Mouse (Mus musculus) midbrain, embryonic 11.5 days (tissue): ENCODE data around the gene Prx. TPM values are rescaled to one million over a fixed set of nuclear protein-coding genes. Genes with fewer than 3 reads are reported as not detected.

ENCODE experiments used
- ATAC-seq: fragments of 200-750 bp; cut with Nextera tagmentation; 2 replicates; pipeline ENCODE4 v1.8.0; 2017; ENCODE audit warnings: moderate TSS enrichment, moderate library complexity; ENCODE audit not compliant: low FRiP score
- DNase-seq: peaks from one replicate; pipeline ENCODE4 v3.0.0; 2015; ENCODE audit warnings: low spot score; ENCODE audit errors: missing footprints
- H3K27ac ChIP-seq: fragments of 300-500 bp; sonication (generic); 2 replicates; pipeline ENCODE4 v1.5.1; 2014; ENCODE audit warnings: low read depth, low read length
- H3K27me3 ChIP-seq: fragments of 300-500 bp; sonication (generic); 2 replicates; pipeline ENCODE4 v1.6.1; 2014; ENCODE audit warnings: mild to moderate bottlenecking, low read length, moderate library complexity, mixed read lengths; ENCODE audit not compliant: control insufficient read depth, insufficient read depth
- H3K36me3 ChIP-seq: fragments of 300-500 bp; sonication (generic); 2 replicates; pipeline ENCODE4 v1.6.1; 2014; ENCODE audit warnings: mild to moderate bottlenecking, low read length, moderate library complexity, mixed read lengths; ENCODE audit not compliant: control insufficient read depth, insufficient read depth
- H3K4me1 ChIP-seq: fragments of 300-500 bp; sonication (generic); 2 replicates; pipeline ENCODE4 v1.6.1; 2014; ENCODE audit warnings: low read length; ENCODE audit not compliant: control insufficient read depth, insufficient read depth
- H3K4me2 ChIP-seq: fragments of 300-500 bp; sonication (generic); 2 replicates; pipeline ENCODE4 v1.6.1; 2014; ENCODE audit warnings: mild to moderate bottlenecking, moderate library complexity
- H3K4me3 ChIP-seq: fragments of 300-500 bp; sonication (generic); 2 replicates; pipeline ENCODE4 v1.5.1; 2014; ENCODE audit warnings: low read depth, low read length
- H3K9ac ChIP-seq: fragments of 300-500 bp; sonication (generic); 2 replicates; pipeline ENCODE4 v1.6.1; 2014; ENCODE audit warnings: low read length
- H3K9me3 ChIP-seq: fragments of 300-500 bp; sonication (generic); 2 replicates; pipeline ENCODE4 v1.6.1; 2016; ENCODE audit warnings: low read length; ENCODE audit not compliant: control insufficient read depth
- WGBS: fragments of 180-500 bp; shearing (Covaris S2); extraction: QIAGEN DNeasy Blood & Tissue Kit; methylation state at CpG from one replicate; pipeline ENCODE4 v1.1.7; 2014; 5-methylcytosine and 5-hydroxymethylcytosine counted together
- polyA plus RNA-seq: library from polyadenylated mRNA; unstranded; fragments of >200 nt; fragmentation: Nextera tagmentation; extraction: Ambion mirVana; gene quantifications from 2 replicates; pipeline ENCODE4 v1.2.1, GENCODE M21; 2014

Prx gene
- polyA plus RNA-seq, 1 experiment from 2014 or later, result 0.85 TPM

- no peak overlapping the region for H3K4me2 ChIP-seq
- no peaks in the 10 kb centered on the region for H3K27me3 ChIP-seq
- no peak overlapping the region for H3K27ac ChIP-seq
- 80% methylated on average over 1 of the region's 1 CpGs for WGBS
- no peak overlapping the region for H3K4me3 ChIP-seq
- H3K36me3 ChIP-seq, result peaks cover 5% of the 10 kb centered on the region; the same call in 1 of the 2 replicates
- H3K9ac ChIP-seq, result no peak overlapping the region
- no peak for ATAC-seq
- peak; percentile 56 for DNase-seq
- H3K9me3 ChIP-seq, result no peaks in the 10 kb centered on the region
- H3K4me1 ChIP-seq, result peaks cover 6% of the 10 kb centered on the region; the same call in 1 of the 2 replicates
Measured at GRCm38 (mm10) chr7:27479750-27480149, 19.4 kb upstream of the Prx start.

GRCm38 (mm10) chr7:27480506-27480905 is 18.6 kb upstream of the Prx start:
- Histone ChIP-seq H3K4me3 (no peak overlapping the region), H3K9ac (no peak overlapping the region), H3K4me1 (0 out of 2 replicates have a peak, but pooled peaks cover 2% of the 10 kb centered on the region), H3K9me3 (no peaks in the 10 kb centered on the region), H3K27me3 (no peaks in the 10 kb centered on the region; the same call in 1 of the 2 replicates), H3K27ac (no peak overlapping the region), H3K36me3 (peaks cover 5% of the 10 kb centered on the region; the same call in 1 of the 2 replicates), H3K4me2 (no peak overlapping the region)
- DNase-seq, result no peak
- ATAC-seq, result no peak
- 64% methylated on average over 3 of the region's 3 CpGs for WGBS

- no peaks in the 10 kb centered on the region for H3K9me3 ChIP-seq
- peaks cover 5% of the 10 kb centered on the region; the same call in 1 of the 2 replicates for H3K36me3 ChIP-seq
- H3K27ac ChIP-seq, result no peak overlapping the region
- DNase-seq, result no peak
- no peaks in the 10 kb centered on the region; the same call in 1 of the 2 replicates for H3K27me3 ChIP-seq
- ATAC-seq, result no peak; the same call in 1 of the 2 replicates
- 14% methylated on average over 11 of the region's 11 CpGs for WGBS
- H3K4me2 ChIP-seq, result peak overlapping the region; percentile 46
- peak overlapping the region; percentile 51; the same call in 1 of the 2 replicates for H3K9ac ChIP-seq
- 0 out of 2 replicates have a peak overlapping the region, but pooled peaks have one; percentile 5 for H3K4me3 ChIP-seq
- H3K4me1 ChIP-seq, result 0 out of 2 replicates have a peak, but pooled peaks cover 2% of the 10 kb centered on the region
Measured at GRCm38 (mm10) chr7:27480927-27481626, 18.0 kb upstream of the Prx start.

- DNase-seq, result peak; percentile 89
- Histone ChIP-seq H3K36me3 (peaks cover under 1% of the 10 kb centered on the region; the same call in 1 of the 2 replicates), H3K4me2 (peak overlapping the region; percentile 46), H3K4me3 (peak overlapping the region; percentile 5; the same call in 1 of the 2 replicates), H3K27me3 (no peaks in the 10 kb centered on the region; the same call in 1 of the 2 replicates), H3K9ac (peak overlapping the region; percentile 51), H3K27ac (no peak overlapping the region), H3K9me3 (no peaks in the 10 kb centered on the region), H3K4me1 (0 out of 2 replicates have a peak, but pooled peaks cover 2% of the 10 kb centered on the region)
- peak; percentile 84 for ATAC-seq
- WGBS, result 2% methylated on average over 8 of the region's 12 CpGs
Measured at GRCm38 (mm10) chr7:27481627-27481969, 17.5 kb upstream of the Prx start.

- no peaks in the 10 kb centered on the region for H3K36me3 ChIP-seq
- no peak overlapping the region for H3K9ac ChIP-seq
- 92% methylated on average over 4 of the region's 4 CpGs for WGBS
- no peaks in the 10 kb centered on the region; the same call in 1 of the 2 replicates for H3K27me3 ChIP-seq
- ATAC-seq, result no peak
- no peak for DNase-seq
- H3K4me3 ChIP-seq, result no peak overlapping the region
- H3K9me3 ChIP-seq, result no peaks in the 10 kb centered on the region
- no peak overlapping the region for H3K4me2 ChIP-seq
- H3K4me1 ChIP-seq, result peaks cover 7% of the 10 kb centered on the region
- no peak overlapping the region for H3K27ac ChIP-seq
Measured at GRCm38 (mm10) chr7:27483860-27484259, 15.3 kb upstream of the Prx start.

- Histone ChIP-seq H3K27me3 (no peaks in the 10 kb centered on the region; the same call in 1 of the 2 replicates), H3K9me3 (no peaks in the 10 kb centered on the region), H3K4me3 (peak overlapping the region; percentile 75), H3K27ac (no peak overlapping the region; the same call in 1 of the 2 replicates), H3K36me3 (no peaks in the 10 kb centered on the region), H3K4me1 (peaks cover 12% of the 10 kb centered on the region), H3K4me2 (peak overlapping the region; percentile 68), H3K9ac (peak overlapping the region; percentile 44)
- peak; percentile 16; the same call in 1 of the 2 replicates for ATAC-seq
- DNase-seq, result no peak
- 5% methylated on average over 13 of the region's 13 CpGs for WGBS
Measured at GRCm38 (mm10) chr7:27486102-27486769, 12.9 kb upstream of the Prx start.

- peak; percentile 96 for ATAC-seq
- Histone ChIP-seq H3K9ac (peak within 1 kb of the TSS; percentile 79), H3K27me3 (no peaks in the 10 kb centered on the region; the same call in 1 of the 2 replicates), H3K4me2 (peak within 1 kb of the TSS; percentile 68), H3K4me1 (peaks cover 10% of the 10 kb centered on the region), H3K9me3 (no peaks in the 10 kb centered on the region), H3K4me3 (peak within 1 kb of the TSS; percentile 75), H3K27ac (peak within 1 kb of the TSS; percentile 84), H3K36me3 (no peaks in the 10 kb centered on the region)
- under 1% methylated on average over 76 of the region's 80 CpGs for WGBS
- peak; percentile 100 for DNase-seq
Measured at GRCm38 (mm10) chr7:27486770-27487697, 12.1 kb upstream of the Prx start, which contains the start of gene Sertad1. Gene Sertad1 (plus strand): TSS chr7:27486910.

GRCm38 (mm10) chr7:27487740-27488268 is 11.3 kb upstream of the Prx start:
- Histone ChIP-seq H3K27ac (no peak overlapping the region), H3K36me3 (no peaks in the 10 kb centered on the region), H3K4me2 (peak overlapping the region; percentile 68), H3K4me3 (peak overlapping the region; percentile 75), H3K9ac (peak overlapping the region; percentile 79), H3K9me3 (no peaks in the 10 kb centered on the region), H3K27me3 (no peaks in the 10 kb centered on the region; the same call in 1 of the 2 replicates), H3K4me1 (peaks cover 10% of the 10 kb centered on the region)
- DNase-seq (no peak), ATAC-seq (no peak)
- under 1% methylated on average over 13 of the region's 13 CpGs for WGBS
